Mouse (Mus musculus): ENCODE data around the gene Pappa. TPM values are rescaled to one million over a fixed set of nuclear protein-coding genes. Genes with fewer than 3 reads are reported as not detected.

The Pappa gene
- polyA plus RNA-seq, 1 experiment = 0.15 TPM

DNA sequence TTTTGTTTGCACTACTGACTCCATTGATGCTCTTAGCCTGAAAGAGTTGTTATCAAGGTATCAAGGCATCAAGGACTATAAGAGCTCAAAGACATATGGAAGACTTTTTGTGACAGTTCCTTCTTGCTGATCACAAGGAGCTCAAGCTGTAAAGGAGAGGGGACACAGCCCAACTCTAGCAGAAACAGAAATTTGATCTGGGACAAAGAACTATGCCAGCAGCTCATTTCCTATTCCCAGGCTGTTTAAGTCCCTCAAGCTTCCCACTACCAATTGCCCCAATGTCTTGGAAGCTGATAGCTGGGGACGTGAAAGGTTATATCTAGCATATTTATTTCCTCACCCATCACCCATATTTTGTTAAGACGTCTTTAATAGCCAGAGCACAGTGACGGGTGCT is 39.7 kb downstream of the Pappa start:
- no peaks in the 10 kb centered on the region for H3K36me3 ChIP-seq (ENCODE audit: control insufficient read depth, insufficient read depth, low read length)
- no peak overlapping the region for H3K27ac ChIP-seq (ENCODE audit: control insufficient read depth, insufficient read depth, low read length)
- H3K4me3 ChIP-seq (ENCODE audit: control insufficient read depth, insufficient read depth, low read length) = no peak overlapping the region
- 93% methylated on average over 3 of the region's 3 CpGs for WGBS
- no peaks in the 10 kb centered on the region for H3K4me1 ChIP-seq (replicated peaks; ENCODE audit: control insufficient read depth, insufficient read depth, low read length)
- H3K27me3 ChIP-seq (ENCODE audit: control insufficient read depth, insufficient read depth, low read length) = no peaks in the 10 kb centered on the region
- no peak for TF ChIP-seq POLR2A (IDR thresholded peaks at IDR 0.05; ENCODE audit: control insufficient read depth, extremely low read depth, insufficient read depth, low read length, poor library complexity)
- no peak for TF ChIP-seq CTCF (IDR thresholded peaks at IDR 0.05; ENCODE audit: borderline replicate concordance, control insufficient read depth, extremely low read depth, insufficient read depth, low read length, poor library complexity)
- DNase-seq = no peak

DNA sequence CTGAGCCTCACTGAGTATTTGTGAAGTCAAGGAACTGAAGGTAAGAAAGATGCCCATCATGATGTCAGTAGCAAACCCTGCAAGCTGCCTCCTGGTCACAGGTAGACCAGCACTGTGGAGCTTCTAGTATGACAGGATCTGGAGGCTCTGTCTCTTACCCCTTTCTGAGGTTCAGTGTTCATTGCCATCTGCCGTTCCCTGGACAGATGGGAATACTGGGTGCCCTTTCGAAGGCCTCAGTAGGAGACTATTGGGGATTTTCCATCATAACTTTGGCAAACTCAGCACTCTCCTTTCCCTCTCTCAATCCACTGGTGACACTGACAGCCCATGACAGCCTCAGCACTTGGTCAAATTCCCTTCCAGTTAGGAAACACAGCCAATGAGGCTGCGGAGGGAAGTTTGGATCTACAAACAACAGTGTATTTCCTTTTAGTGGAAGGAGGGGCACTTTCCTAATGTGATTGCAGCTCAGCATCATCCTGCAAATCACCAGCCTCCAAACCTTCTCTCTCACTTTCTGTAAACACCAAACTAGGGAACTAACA is 42.4 kb downstream of the Pappa start:
- Histone ChIP-seq H3K36me3 (ENCODE audit: control insufficient read depth, insufficient read depth, low read length) (no peaks in the 10 kb centered on the region), H3K27me3 (ENCODE audit: control insufficient read depth, insufficient read depth, low read length) (no peaks in the 10 kb centered on the region), H3K4me1 (replicated peaks; ENCODE audit: control insufficient read depth, insufficient read depth, low read length) (no peaks in the 10 kb centered on the region), H3K4me3 (ENCODE audit: control insufficient read depth, insufficient read depth, low read length) (no peak overlapping the region), H3K27ac (ENCODE audit: control insufficient read depth, insufficient read depth, low read length) (no peak overlapping the region)
- 92% methylated on average over 3 of the region's 3 CpGs for WGBS
- DNase-seq = no peak
- TF ChIP-seq POLR2A (IDR thresholded peaks at IDR 0.05; ENCODE audit: control insufficient read depth, extremely low read depth, insufficient read depth, low read length, poor library complexity) (no peak), CTCF (IDR thresholded peaks at IDR 0.05; ENCODE audit: borderline replicate concordance, control insufficient read depth, extremely low read depth, insufficient read depth, low read length, poor library complexity) (no peak)

DNA sequence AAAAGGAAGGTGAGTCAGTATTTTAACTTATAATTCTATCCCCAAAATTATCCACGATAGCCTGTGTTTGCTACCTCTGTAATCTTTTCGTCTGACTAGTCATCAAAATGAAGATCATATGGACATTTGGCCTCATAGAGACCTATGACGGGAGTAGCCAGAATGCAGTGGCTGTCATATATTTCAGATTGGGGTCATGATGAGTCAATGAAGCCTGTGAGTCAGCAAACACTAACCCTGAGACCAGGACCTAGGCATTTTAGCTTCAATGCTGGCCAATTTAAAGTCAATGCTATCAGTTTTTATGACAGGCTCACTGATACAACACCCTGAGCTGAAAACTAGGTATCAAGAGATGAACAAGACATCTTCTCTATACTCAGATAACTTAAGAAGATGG is 50.5 kb downstream of the Pappa start:
- WGBS = 90% methylated on average over 3 of the region's 3 CpGs
- Histone ChIP-seq H3K36me3 (ENCODE audit: control insufficient read depth, insufficient read depth, low read length) (no peaks in the 10 kb centered on the region), H3K27ac (ENCODE audit: control insufficient read depth, insufficient read depth, low read length) (no peak overlapping the region), H3K27me3 (ENCODE audit: control insufficient read depth, insufficient read depth, low read length) (no peaks in the 10 kb centered on the region), H3K4me1 (replicated peaks; ENCODE audit: control insufficient read depth, insufficient read depth, low read length) (no peaks in the 10 kb centered on the region), H3K4me3 (ENCODE audit: control insufficient read depth, insufficient read depth, low read length) (no peak overlapping the region)
- no peak for TF ChIP-seq POLR2A (IDR thresholded peaks at IDR 0.05; ENCODE audit: control insufficient read depth, extremely low read depth, insufficient read depth, low read length, poor library complexity)
- no peak for TF ChIP-seq CTCF (IDR thresholded peaks at IDR 0.05; ENCODE audit: borderline replicate concordance, control insufficient read depth, extremely low read depth, insufficient read depth, low read length, poor library complexity)
- DNase-seq = no peak

DNA sequence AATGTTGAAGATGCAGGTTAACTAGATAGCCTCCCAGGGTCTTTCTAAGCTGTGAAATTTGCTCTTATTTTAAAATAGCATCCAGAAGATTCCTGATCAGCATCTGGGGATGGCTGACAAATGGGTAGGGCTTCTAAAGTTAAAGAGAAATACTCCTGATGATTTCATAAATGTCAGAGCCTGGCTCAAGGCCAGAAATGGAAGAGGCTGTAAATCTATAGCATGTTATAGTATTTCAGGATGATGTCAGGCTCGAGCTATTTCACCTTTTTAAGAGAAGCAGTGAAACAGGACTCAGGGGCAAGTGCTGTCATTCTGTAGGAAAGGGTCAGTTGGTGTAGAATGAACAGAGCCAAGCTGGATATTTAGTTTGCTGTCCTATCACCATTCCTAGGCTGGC is 54.2 kb downstream of the Pappa start:
- no peak overlapping the region for H3K27ac ChIP-seq (ENCODE audit: control insufficient read depth, insufficient read depth, low read length)
- 24% methylated on average over 1 of the region's 1 CpGs for WGBS
- H3K36me3 ChIP-seq (ENCODE audit: control insufficient read depth, insufficient read depth, low read length) = no peaks in the 10 kb centered on the region
- H3K4me1 ChIP-seq (replicated peaks; ENCODE audit: control insufficient read depth, insufficient read depth, low read length) = no peaks in the 10 kb centered on the region
- H3K27me3 ChIP-seq (ENCODE audit: control insufficient read depth, insufficient read depth, low read length) = no peaks in the 10 kb centered on the region
- TF ChIP-seq CTCF (IDR thresholded peaks at IDR 0.05; ENCODE audit: borderline replicate concordance, control insufficient read depth, extremely low read depth, insufficient read depth, low read length, poor library complexity) (no peak), POLR2A (IDR thresholded peaks at IDR 0.05; ENCODE audit: control insufficient read depth, extremely low read depth, insufficient read depth, low read length, poor library complexity) (no peak)
- H3K4me3 ChIP-seq (ENCODE audit: control insufficient read depth, insufficient read depth, low read length) = no peak overlapping the region
- DNase-seq = no peak

DNA sequence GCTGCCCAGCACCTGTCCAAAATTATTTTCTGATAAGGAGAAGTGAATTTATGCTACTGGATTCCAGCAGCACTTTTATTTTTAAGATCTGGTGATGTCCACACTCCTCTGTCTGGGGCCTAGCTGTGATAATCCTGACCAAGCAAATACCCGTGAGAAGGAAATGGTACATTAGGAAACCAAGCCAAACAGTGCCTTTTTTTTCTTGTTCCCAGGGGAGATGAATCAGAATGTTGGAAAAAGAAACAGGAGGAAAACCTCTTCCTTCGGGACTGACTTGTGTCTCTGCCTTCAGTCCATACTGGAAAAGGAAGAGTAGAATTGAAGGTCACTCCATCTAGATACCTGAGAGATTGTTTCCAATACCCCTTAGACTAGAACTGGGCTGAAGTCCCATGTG is 63.3 kb downstream of the Pappa start:
- TF ChIP-seq CTCF (IDR thresholded peaks at IDR 0.05; ENCODE audit: borderline replicate concordance, control insufficient read depth, extremely low read depth, insufficient read depth, low read length, poor library complexity) (no peak), POLR2A (IDR thresholded peaks at IDR 0.05; ENCODE audit: control insufficient read depth, extremely low read depth, insufficient read depth, low read length, poor library complexity) (no peak)
- Histone ChIP-seq H3K4me1 (replicated peaks; ENCODE audit: control insufficient read depth, insufficient read depth, low read length) (no peaks in the 10 kb centered on the region), H3K36me3 (ENCODE audit: control insufficient read depth, insufficient read depth, low read length) (no peaks in the 10 kb centered on the region), H3K27ac (ENCODE audit: control insufficient read depth, insufficient read depth, low read length) (no peak overlapping the region), H3K27me3 (ENCODE audit: control insufficient read depth, insufficient read depth, low read length) (no peaks in the 10 kb centered on the region), H3K4me3 (ENCODE audit: control insufficient read depth, insufficient read depth, low read length) (no peak overlapping the region)
- no peak for DNase-seq
- WGBS = 85% methylated on average over 2 of the region's 2 CpGs

DNA sequence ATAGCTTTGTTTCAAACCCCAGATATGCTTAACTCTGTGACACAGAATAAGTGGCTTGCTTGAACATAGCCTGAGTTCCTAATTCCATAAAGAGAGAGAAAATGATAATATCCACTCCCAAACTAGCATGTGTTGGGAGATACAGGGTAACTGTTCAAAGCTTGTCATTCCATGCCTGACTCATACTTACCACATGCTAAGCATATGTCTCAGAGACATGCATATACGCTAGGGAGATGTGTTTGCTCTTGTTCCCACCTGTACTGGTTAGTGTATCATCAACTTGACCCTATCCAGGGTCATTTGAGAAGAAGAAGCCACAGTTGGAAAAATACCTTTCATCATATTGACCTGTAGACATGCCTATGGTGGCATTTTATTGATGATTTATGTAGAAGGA is 63.7 kb downstream of the Pappa start:
- Histone ChIP-seq H3K4me3 (ENCODE audit: control insufficient read depth, insufficient read depth, low read length) (no peak overlapping the region), H3K27ac (ENCODE audit: control insufficient read depth, insufficient read depth, low read length) (no peak overlapping the region), H3K4me1 (replicated peaks; ENCODE audit: control insufficient read depth, insufficient read depth, low read length) (no peaks in the 10 kb centered on the region), H3K36me3 (ENCODE audit: control insufficient read depth, insufficient read depth, low read length) (no peaks in the 10 kb centered on the region), H3K27me3 (ENCODE audit: control insufficient read depth, insufficient read depth, low read length) (no peaks in the 10 kb centered on the region)
- no peak for DNase-seq
- 76% methylated on average over 1 of the region's 1 CpGs for WGBS
- TF ChIP-seq CTCF (IDR thresholded peaks at IDR 0.05; ENCODE audit: borderline replicate concordance, control insufficient read depth, extremely low read depth, insufficient read depth, low read length, poor library complexity) = no peak
- no peak for TF ChIP-seq POLR2A (IDR thresholded peaks at IDR 0.05; ENCODE audit: control insufficient read depth, extremely low read depth, insufficient read depth, low read length, poor library complexity)

DNA sequence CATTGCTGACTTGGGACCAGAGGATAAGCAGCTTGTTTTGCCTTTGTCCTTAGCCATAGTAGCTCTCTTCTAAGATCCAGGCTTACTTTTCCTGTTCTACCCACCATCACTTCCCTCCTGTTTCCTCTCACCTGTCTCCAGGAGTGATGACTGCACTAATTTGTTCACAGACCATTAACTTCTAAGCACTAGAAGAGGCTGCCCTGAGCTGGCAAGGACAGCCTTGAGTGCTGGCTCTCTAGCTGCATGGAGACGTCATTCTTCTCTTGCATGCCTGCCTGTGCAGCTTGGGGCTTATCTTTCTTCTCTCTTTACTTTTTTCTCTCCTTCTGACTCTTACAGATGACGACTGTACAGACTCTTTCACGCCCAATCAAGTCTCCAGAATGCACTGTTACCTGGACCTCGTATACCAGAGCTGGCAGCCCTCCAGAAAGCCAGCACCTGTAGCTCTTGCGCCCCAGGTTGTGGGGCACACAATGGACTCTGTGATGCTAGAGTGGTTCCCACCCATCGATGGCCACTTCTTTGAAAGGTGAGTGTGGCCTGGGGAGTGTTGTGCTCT is 65.0 kb downstream of the Pappa start:
- TF ChIP-seq POLR2A (IDR thresholded peaks at IDR 0.05; ENCODE audit: control insufficient read depth, extremely low read depth, insufficient read depth, low read length, poor library complexity) (no peak), CTCF (IDR thresholded peaks at IDR 0.05; ENCODE audit: borderline replicate concordance, control insufficient read depth, extremely low read depth, insufficient read depth, low read length, poor library complexity) (no peak)
- 82% methylated on average over 6 of the region's 6 CpGs for WGBS
- DNase-seq = no peak

More for the DNA sequence above, 65.0 kb downstream of the Pappa start:
- Histone ChIP-seq H3K27ac (ENCODE audit: control insufficient read depth, insufficient read depth, low read length) (no peak overlapping the region), H3K4me1 (replicated peaks; ENCODE audit: control insufficient read depth, insufficient read depth, low read length) (no peaks in the 10 kb centered on the region), H3K36me3 (ENCODE audit: control insufficient read depth, insufficient read depth, low read length) (no peaks in the 10 kb centered on the region), H3K27me3 (ENCODE audit: control insufficient read depth, insufficient read depth, low read length) (no peaks in the 10 kb centered on the region), H3K4me3 (ENCODE audit: control insufficient read depth, insufficient read depth, low read length) (no peak overlapping the region)
